Mouse (Mus musculus) embryonic fibroblast, embryonic 13.5 days (primary cell): ENCODE results near the gene Pole4.

Source experiments
- CTCF ChIP-seq: IDR thresholded peaks from 2 replicates; pipeline ENCODE4 v1.5.1; 2011; ENCODE audit warnings: mild to moderate bottlenecking, control low read depth, low read length, moderate library complexity, borderline replicate concordance; ENCODE audit not compliant: insufficient read depth
- POLR2A ChIP-seq: IDR thresholded peaks from 2 replicates; pipeline ENCODE4 v1.6.1; 2011; ENCODE audit warnings: low read depth, mild to moderate bottlenecking, control low read depth, low read length, moderate library complexity

- TF ChIP-seq POLR2A (no peak), CTCF (no peak)
Observed at GRCm38 (mm10) chr6:82696736-82697135, 8.4 kb downstream of the Pole4 start.
